Mouse (Mus musculus): ENCODE measurements around the gene B3gnt2. TPM values are rescaled to one million over a fixed set of nuclear protein-coding genes. Genes with fewer than 3 reads are reported as not detected.
A peak's percentile ranks its signal among the peaks of the same experiment; 100 is the strongest.

The B3gnt2 gene
- polyA plus RNA-seq, 1 experiment, result 10.1 TPM

DNA sequence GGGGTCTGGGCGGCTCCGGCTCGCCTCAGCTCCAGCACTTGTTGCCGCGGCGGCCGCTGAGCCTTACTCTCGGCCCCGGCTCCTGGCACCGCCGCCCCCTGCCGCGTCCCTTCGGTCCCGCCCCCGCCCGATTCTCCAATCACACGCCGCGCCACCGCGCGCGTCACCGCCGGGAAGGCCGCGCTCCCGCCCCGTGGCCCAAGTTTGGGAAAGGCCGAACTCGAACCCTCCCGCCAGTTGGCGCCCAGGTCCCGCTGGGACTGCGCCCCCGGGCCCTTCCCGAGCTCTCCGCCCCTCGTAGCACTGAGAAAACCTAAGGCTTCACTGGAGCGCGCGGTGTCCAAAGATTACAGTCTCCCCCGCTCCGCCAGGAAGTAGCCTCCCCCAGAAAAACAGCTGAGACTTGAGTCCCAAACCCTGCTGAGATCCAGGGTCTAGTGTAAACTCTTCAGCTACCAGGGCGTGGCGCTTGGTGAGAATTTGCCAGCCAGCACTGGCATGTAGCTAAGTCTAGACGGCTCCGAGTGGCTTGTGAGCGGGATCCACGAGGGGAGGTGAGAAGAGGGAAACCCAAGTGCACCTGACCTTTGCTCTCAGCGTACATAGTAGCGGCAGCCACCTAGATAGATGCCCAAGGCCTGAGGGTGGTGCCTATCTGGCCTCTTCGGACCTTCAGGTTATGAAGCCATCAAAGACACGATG is 977 bp downstream of the B3gnt2 start:
- Histone ChIP-seq H3K27ac (ENCODE audit: insufficient read depth, low read length) (peak overlapping the region; percentile 56), H3K4me1 (ENCODE audit: control insufficient read depth, insufficient read depth, low read length) (no peaks in the 10 kb centered on the region; the same call in 1 of the 2 replicates)
- peak; percentile 57 for TF ChIP-seq POLR2A (IDR thresholded peaks at IDR 0.05; ENCODE audit: low read depth, low read length)
- no peak for TF ChIP-seq CTCF (IDR thresholded peaks at IDR 0.05; ENCODE audit: borderline replicate concordance, insufficient read depth, low read length)

GRCm38 (mm10) chr11:22859301-22859632 is 1.5 kb downstream of the B3gnt2 start:
- Histone ChIP-seq H3K4me3 (ENCODE audit: insufficient read depth, low read length) (peak overlapping the region; percentile 91), H3K27ac (ENCODE audit: insufficient read depth, low read length) (no peak overlapping the region), H3K4me1 (ENCODE audit: control insufficient read depth, insufficient read depth, low read length) (no peaks in the 10 kb centered on the region; the same call in 1 of the 2 replicates)
- TF ChIP-seq POLR2A (IDR thresholded peaks at IDR 0.05; ENCODE audit: low read depth, low read length), result no peak
- no peak for TF ChIP-seq CTCF (IDR thresholded peaks at IDR 0.05; ENCODE audit: borderline replicate concordance, insufficient read depth, low read length)

More for the DNA sequence above, 977 bp downstream of the B3gnt2 start:
- H3K4me3 ChIP-seq (ENCODE audit: insufficient read depth, low read length), result peak overlapping the region; percentile 91

DNA sequence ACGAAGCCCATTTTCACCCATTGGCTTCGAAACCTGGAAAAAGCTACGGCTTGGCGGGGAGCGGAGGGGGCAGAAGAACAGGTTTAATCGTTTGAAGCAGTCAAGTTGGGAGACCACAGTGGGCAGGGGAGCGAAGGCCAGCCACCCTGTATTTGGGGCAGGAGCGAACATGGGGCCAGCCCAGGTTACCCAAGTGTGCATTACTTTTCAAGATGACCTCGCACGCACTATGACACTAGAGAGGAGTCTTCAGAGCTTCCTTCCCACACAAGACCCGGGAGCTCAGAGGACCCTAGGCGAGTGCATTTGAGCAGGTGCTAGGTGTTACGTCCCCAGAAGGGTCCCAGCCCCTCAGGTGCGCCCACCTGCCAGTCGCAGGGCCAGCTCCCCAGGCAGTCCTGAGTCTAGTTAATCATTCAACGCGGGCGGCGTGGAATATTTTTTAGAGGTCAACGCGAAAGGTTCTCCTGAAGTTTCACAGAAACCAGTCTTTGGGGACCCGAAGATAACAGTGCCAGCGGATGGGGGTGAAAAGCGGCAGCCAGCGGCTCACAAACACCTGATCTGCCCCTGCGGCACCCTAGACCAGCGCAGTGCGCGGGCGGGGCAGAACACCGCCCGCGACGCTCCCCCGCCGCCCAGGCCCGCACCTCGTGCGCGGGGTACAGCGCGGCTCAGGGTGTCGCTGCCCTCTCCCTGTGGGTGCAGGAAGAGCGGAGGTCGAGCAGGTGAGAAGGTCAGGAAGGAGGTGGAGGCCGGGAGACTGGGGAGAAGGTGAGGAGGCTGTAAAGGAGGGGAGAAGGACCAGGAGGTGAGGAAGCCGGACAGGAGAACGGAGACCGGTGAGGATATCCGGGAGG is 2.1 kb downstream of the B3gnt2 start:
- Histone ChIP-seq H3K4me1 (ENCODE audit: control insufficient read depth, insufficient read depth, low read length) (no peaks in the 10 kb centered on the region; the same call in 1 of the 2 replicates), H3K27ac (ENCODE audit: insufficient read depth, low read length) (no peak overlapping the region), H3K4me3 (ENCODE audit: insufficient read depth, low read length) (peak overlapping the region; percentile 91)
- TF ChIP-seq CTCF (IDR thresholded peaks at IDR 0.05; ENCODE audit: borderline replicate concordance, insufficient read depth, low read length) (no peak), POLR2A (IDR thresholded peaks at IDR 0.05; ENCODE audit: low read depth, low read length) (no peak)

GRCm38 (mm10) chr11:22857705-22858440 is 2.9 kb downstream of the B3gnt2 start:
- TF ChIP-seq POLR2A (IDR thresholded peaks at IDR 0.05; ENCODE audit: low read depth, low read length) (no peak), CTCF (IDR thresholded peaks at IDR 0.05; ENCODE audit: borderline replicate concordance, insufficient read depth, low read length) (no peak)
- Histone ChIP-seq H3K4me3 (ENCODE audit: insufficient read depth, low read length) (peak overlapping the region; percentile 91), H3K4me1 (ENCODE audit: control insufficient read depth, insufficient read depth, low read length) (no peaks in the 10 kb centered on the region; the same call in 1 of the 2 replicates), H3K27ac (ENCODE audit: insufficient read depth, low read length) (no peak overlapping the region)

- Histone ChIP-seq H3K4me1 (ENCODE audit: control insufficient read depth, insufficient read depth, low read length) (no peaks in the 10 kb centered on the region; the same call in 1 of the 2 replicates), H3K4me3 (ENCODE audit: insufficient read depth, low read length) (no peak overlapping the region), H3K27ac (ENCODE audit: insufficient read depth, low read length) (no peak overlapping the region)
- TF ChIP-seq CTCF (IDR thresholded peaks at IDR 0.05; ENCODE audit: borderline replicate concordance, insufficient read depth, low read length) (no peak), POLR2A (IDR thresholded peaks at IDR 0.05; ENCODE audit: low read depth, low read length) (no peak)
These were observed 3.6 kb downstream of the B3gnt2 start for GRCm38 (mm10) chr11:22857106-22857704.

DNA sequence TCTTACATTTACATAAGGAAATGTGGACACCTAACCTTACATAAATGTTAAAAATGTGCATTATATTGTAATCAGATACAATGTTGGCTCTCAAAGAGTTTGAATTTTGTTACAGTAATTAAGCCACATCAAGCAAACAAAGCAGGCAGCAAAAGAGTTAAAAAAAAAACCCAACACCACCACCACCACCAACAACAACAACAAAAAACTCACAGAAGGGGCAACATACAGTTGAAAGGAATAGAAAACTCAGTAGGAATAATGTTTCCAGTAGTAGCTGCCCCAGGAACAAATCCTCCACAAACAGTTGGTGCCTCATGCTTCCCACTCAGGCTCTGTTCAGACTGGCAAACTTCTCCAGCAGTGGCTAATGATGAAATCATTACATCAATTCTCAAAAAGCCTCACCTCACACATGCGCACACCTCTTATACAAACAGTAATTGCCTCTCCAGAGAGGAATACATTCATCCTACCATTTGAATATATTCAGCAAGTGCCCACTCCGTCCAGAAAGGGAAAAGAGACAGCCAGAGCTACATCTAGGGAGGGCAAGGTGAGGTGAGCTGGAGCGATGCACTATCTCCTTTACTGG is 4.3 kb downstream of the B3gnt2 start:
- Histone ChIP-seq H3K27ac (ENCODE audit: insufficient read depth, low read length) (no peak overlapping the region), H3K4me3 (ENCODE audit: insufficient read depth, low read length) (no peak overlapping the region)
- TF ChIP-seq POLR2A (IDR thresholded peaks at IDR 0.05; ENCODE audit: low read depth, low read length) (no peak), CTCF (IDR thresholded peaks at IDR 0.05; ENCODE audit: borderline replicate concordance, insufficient read depth, low read length) (no peak)

GRCm38 (mm10) chr11:22854571-22854970 is 6.2 kb downstream of the B3gnt2 start:
- H3K27ac ChIP-seq (ENCODE audit: insufficient read depth, low read length), result no peak overlapping the region
- H3K4me3 ChIP-seq (ENCODE audit: insufficient read depth, low read length), result no peak overlapping the region
- peaks cover 2% of the 10 kb centered on the region; the same call in 1 of the 2 replicates for H3K4me1 ChIP-seq (ENCODE audit: control insufficient read depth, insufficient read depth, low read length)
- TF ChIP-seq CTCF (IDR thresholded peaks at IDR 0.05; ENCODE audit: borderline replicate concordance, insufficient read depth, low read length) (no peak), POLR2A (IDR thresholded peaks at IDR 0.05; ENCODE audit: low read depth, low read length) (no peak)

More for the DNA sequence above, 4.3 kb downstream of the B3gnt2 start:
- peaks cover 2% of the 10 kb centered on the region; the same call in 1 of the 2 replicates for H3K4me1 ChIP-seq (ENCODE audit: control insufficient read depth, insufficient read depth, low read length)

GRCm38 (mm10) chr11:22853477-22854157 is 7.1 kb downstream of the B3gnt2 start:
- Histone ChIP-seq H3K27ac (ENCODE audit: insufficient read depth, low read length) (no peak overlapping the region), H3K4me1 (ENCODE audit: control insufficient read depth, insufficient read depth, low read length) (peaks cover 2% of the 10 kb centered on the region; the same call in 1 of the 2 replicates), H3K4me3 (ENCODE audit: insufficient read depth, low read length) (no peak overlapping the region)
- TF ChIP-seq POLR2A (IDR thresholded peaks at IDR 0.05; ENCODE audit: low read depth, low read length), result no peak
- no peak for TF ChIP-seq CTCF (IDR thresholded peaks at IDR 0.05; ENCODE audit: borderline replicate concordance, insufficient read depth, low read length)

Data from embryonic fibroblast, embryonic 13.5 days (primary cell).